Mouse (Mus musculus): ENCODE data around the gene 2810459M11Rik.
"Not testable (repeated sequence)": the region's sequence is repeated elsewhere in the genome, so short reads cannot be mapped to it uniquely, and the experiment has no call there.

The 2810459M11Rik gene

GRCm38 (mm10) chr1:86045848-86046805 is at the start of gene 2810459M11Rik:
2810459M11Rik (plus strand) TSS chr1:86045863.
- DNase-seq (ENCODE audit: extremely low spot score), result peak; percentile 59

GRCm38 (mm10) chr1:85997221-85997620 is 48.4 kb upstream of the 2810459M11Rik start:
- no peak for DNase-seq (ENCODE audit: extremely low spot score)

GRCm38 (mm10) chr1:85998012-85998411 is 47.7 kb upstream of the 2810459M11Rik start:
- DNase-seq (ENCODE audit: extremely low spot score), result no peak

GRCm38 (mm10) chr1:85999853-86000570 is 45.7 kb upstream of the 2810459M11Rik start:
- no peak for DNase-seq (ENCODE audit: extremely low spot score)

GRCm38 (mm10) chr1:86005540-86005939 is 40.1 kb upstream of the 2810459M11Rik start:
- no peak for DNase-seq (ENCODE audit: extremely low spot score)

GRCm38 (mm10) chr1:86006040-86006439 is 39.6 kb upstream of the 2810459M11Rik start:
- no peak for DNase-seq (ENCODE audit: extremely low spot score)

GRCm38 (mm10) chr1:86007778-86008177 is 37.9 kb upstream of the 2810459M11Rik start:
- DNase-seq (ENCODE audit: extremely low spot score), result peak; percentile 84

GRCm38 (mm10) chr1:86015758-86016157 is 29.9 kb upstream of the 2810459M11Rik start:
- not testable (repeated sequence) for DNase-seq (ENCODE audit: extremely low spot score)

GRCm38 (mm10) chr1:86016516-86016915 is 29.1 kb upstream of the 2810459M11Rik start, which contains the start of gene Spata3:
Spata3 (plus strand) TSS chr1:86016816.
- DNase-seq (ENCODE audit: extremely low spot score), result no peak

- peak; percentile 79 for DNase-seq (ENCODE audit: extremely low spot score)
These were observed 27.2 kb upstream of the 2810459M11Rik start for GRCm38 (mm10) chr1:86018235-86019055.

GRCm38 (mm10) chr1:86021365-86021989 is 24.2 kb upstream of the 2810459M11Rik start:
- DNase-seq (ENCODE audit: extremely low spot score), result peak; percentile 10

GRCm38 (mm10) chr1:86032273-86032987 is 13.2 kb upstream of the 2810459M11Rik start:
- peak; percentile 49 for DNase-seq (ENCODE audit: extremely low spot score)

GRCm38 (mm10) chr1:86038191-86038951 is 7.3 kb upstream of the 2810459M11Rik start:
- no peak for DNase-seq (ENCODE audit: extremely low spot score)

- no peak for DNase-seq (ENCODE audit: extremely low spot score)
These were observed 5.5 kb upstream of the 2810459M11Rik start for GRCm38 (mm10) chr1:86040131-86040530.

GRCm38 (mm10) chr1:86040817-86041216 is 4.8 kb upstream of the 2810459M11Rik start:
- DNase-seq (ENCODE audit: extremely low spot score), result no peak

- no peak for DNase-seq (ENCODE audit: extremely low spot score)
These were observed 607 bp upstream of the 2810459M11Rik start for GRCm38 (mm10) chr1:86045056-86045455.

- no peak for DNase-seq (ENCODE audit: extremely low spot score)
These were observed 1.3 kb downstream of the 2810459M11Rik start for GRCm38 (mm10) chr1:86046833-86047563.

- DNase-seq (ENCODE audit: extremely low spot score), result no peak
These were observed 2.6 kb downstream of the 2810459M11Rik start for GRCm38 (mm10) chr1:86048231-86048630.

GRCm38 (mm10) chr1:86048744-86049143 is 3.1 kb downstream of the 2810459M11Rik start:
- no peak for DNase-seq (ENCODE audit: extremely low spot score)
